Mouse (Mus musculus): ENCODE results near the gene Arsg.

Gene Arsg

GRCm38 (mm10) chr11:109584843-109585713, 111.9 kb downstream of the Arsg start:
- DNase-seq (ENCODE audit: low spot score in 2 of 2), result peak; percentile 82 to 86

GRCm38 (mm10) chr11:109586424-109586823, 113.2 kb downstream of the Arsg start:
- DNase-seq (ENCODE audit: low spot score in 2 of 2), result no peak

- DNase-seq (ENCODE audit: low spot score in 2 of 2), result peak in 1 of 2 experiments; percentile 37
These were observed 113.8 kb downstream of the Arsg start for GRCm38 (mm10) chr11:109587019-109587418.

- DNase-seq (ENCODE audit: low spot score in 2 of 2), result peak in 1 of 2 experiments; percentile 63
These were observed 114.6 kb downstream of the Arsg start for GRCm38 (mm10) chr11:109587638-109588374.

- DNase-seq (ENCODE audit: low spot score in 2 of 2), result no peak
These were observed 116.8 kb downstream of the Arsg start for GRCm38 (mm10) chr11:109590012-109590411.

GRCm38 (mm10) chr11:109591511-109591910, 118.3 kb downstream of the Arsg start:
- DNase-seq (ENCODE audit: low spot score in 2 of 2), result no peak

GRCm38 (mm10) chr11:109593200-109593981, 120.2 kb downstream of the Arsg start:
- DNase-seq (ENCODE audit: low spot score in 2 of 2), result no peak

- no peak for DNase-seq (ENCODE audit: low spot score in 2 of 2)
These were observed 121.6 kb downstream of the Arsg start for GRCm38 (mm10) chr11:109594761-109595160.

- no peak for DNase-seq (ENCODE audit: low spot score in 2 of 2)
These were observed 125.8 kb downstream of the Arsg start for GRCm38 (mm10) chr11:109598778-109599570.

GRCm38 (mm10) chr11:109607600-109607999, 134.4 kb downstream of the Arsg start:
- DNase-seq (ENCODE audit: low spot score in 2 of 2), result no peak

- DNase-seq (ENCODE audit: low spot score in 2 of 2), result no peak
These were observed 135.9 kb downstream of the Arsg start for GRCm38 (mm10) chr11:109608976-109609625.

- peak; percentile 33 to 49 for DNase-seq (ENCODE audit: low spot score in 2 of 2)
These were observed 137.0 kb downstream of the Arsg start for GRCm38 (mm10) chr11:109610046-109610794.

- no peak for DNase-seq (ENCODE audit: low spot score in 2 of 2)
These were observed 137.7 kb downstream of the Arsg start for GRCm38 (mm10) chr11:109610795-109611302.

- DNase-seq (ENCODE audit: low spot score in 2 of 2), result peak; percentile 99 to 100
These were observed 138.4 kb downstream of the Arsg start, which contains the start of gene Wipi1 for GRCm38 (mm10) chr11:109611303-109612149. TSS of gene Wipi1 (minus strand) at chr11:109611967.

GRCm38 (mm10) chr11:109612871-109613529, 139.8 kb downstream of the Arsg start:
- DNase-seq (ENCODE audit: low spot score in 2 of 2), result peak in 1 of 2 experiments; percentile 35

GRCm38 (mm10) chr11:109615286-109615685, 142.1 kb downstream of the Arsg start:
- peak in 1 of 2 experiments; percentile 39 for DNase-seq (ENCODE audit: low spot score in 2 of 2)

- DNase-seq (ENCODE audit: low spot score in 2 of 2), result no peak
These were observed 143.2 kb downstream of the Arsg start for GRCm38 (mm10) chr11:109616352-109616751.

GRCm38 (mm10) chr11:109616766-109617165, 143.6 kb downstream of the Arsg start:
- no peak for DNase-seq (ENCODE audit: low spot score in 2 of 2)

Measured in spleen, postnatal 10 days (tissue).